Mouse (Mus musculus) heart, embryonic 14.5 days (tissue): Measurements from ENCODE around the gene Galnt9. TPM values are rescaled to one million over a fixed set of nuclear protein-coding genes. Genes with fewer than 3 reads are reported as not detected.

Experiments used
- ATAC-seq: fragments of 200-750 bp; cut with Nextera tagmentation; 2 replicates; pipeline ENCODE4 v1.8.0; 2017; ENCODE audit warnings: low read depth, moderate TSS enrichment; ENCODE audit not compliant: insufficient number of reproducible peaks, insufficient read depth, low FRiP score
- H3K27ac ChIP-seq, 2 experiments: fragments of 200-500 bp in 1 of 2; fragments of 300-500 bp in 1 of 2; sonication (generic) in 1 of 2; replicated peaks in 1 of 2; 2 replicates each; pipeline ENCODE4 v1.5.1; 2012 to 2014; ENCODE audit warnings: low read depth in 2 of 2, low read length in 2 of 2, control low read depth in 1 of 2, mild to moderate bottlenecking in 1 of 2, mixed read lengths in 1 of 2; ENCODE audit not compliant: control insufficient read depth in 1 of 2, insufficient read depth in 1 of 2
- H3K27me3 ChIP-seq: fragments of 300-500 bp; sonication (generic); 2 replicates; pipeline ENCODE4 v1.6.1; 2014; ENCODE audit warnings: mild to moderate bottlenecking, low read length, control low read depth; ENCODE audit not compliant: control insufficient read depth, insufficient read depth
- H3K36me3 ChIP-seq: fragments of 300-500 bp; sonication (generic); 2 replicates; pipeline ENCODE4 v1.6.1; 2014; ENCODE audit warnings: mild to moderate bottlenecking, control low read depth, low read length, mixed read lengths; ENCODE audit not compliant: control insufficient read depth, insufficient read depth
- H3K4me1 ChIP-seq, 2 experiments: fragments of 200-500 bp in 1 of 2; fragments of 300-500 bp in 1 of 2; sonication (generic) in 1 of 2; 2 replicates each; pipeline ENCODE4 v1.6.1; 2012 to 2014; ENCODE audit warnings: low read length in 2 of 2, control low read depth in 1 of 2, mixed read lengths in 1 of 2; ENCODE audit not compliant: control insufficient read depth in 2 of 2, insufficient read depth in 2 of 2
- H3K4me2 ChIP-seq: fragments of 300-500 bp; sonication (generic); 2 replicates; pipeline ENCODE4 v1.6.1; 2014; ENCODE audit warnings: mild to moderate bottlenecking, low read length
- H3K4me3 ChIP-seq, 2 experiments: fragments of 200-500 bp in 1 of 2; fragments of 300-500 bp in 1 of 2; sonication (generic) in 1 of 2; 2 replicates each; pipeline ENCODE4 v1.5.1; 2012 to 2014; ENCODE audit warnings: low read length in 2 of 2, mild to moderate bottlenecking in 2 of 2, control low read depth in 1 of 2, low read depth in 1 of 2, moderate library complexity in 1 of 2; ENCODE audit not compliant: control insufficient read depth in 1 of 2, insufficient read depth in 1 of 2
- H3K9ac ChIP-seq: fragments of 300-500 bp; sonication (generic); 2 replicates; pipeline ENCODE4 v1.6.1; 2014; ENCODE audit warnings: mild to moderate bottlenecking, low read length
- H3K9me3 ChIP-seq: fragments of 300-500 bp; sonication (generic); 2 replicates; pipeline ENCODE4 v1.6.1; 2016; ENCODE audit warnings: low read length, control low read depth; ENCODE audit not compliant: control insufficient read depth
- WGBS: fragments of 180-500 bp; shearing (Covaris S2); extraction: QIAGEN DNeasy Blood & Tissue Kit; methylation state at CpG from one replicate; pipeline ENCODE4 v1.1.7; 2014; 5-methylcytosine and 5-hydroxymethylcytosine counted together
- polyA plus RNA-seq: library from polyadenylated mRNA; unstranded; fragments of >200 nt; fragmentation: Nextera tagmentation; extraction: Ambion mirVana; gene quantifications from 2 replicates; pipeline ENCODE4 v1.2.1, GENCODE M21; 2014

Gene Galnt9
- polyA plus RNA-seq, 1 experiment from 2014 or later, result 0.18 TPM

DNA sequence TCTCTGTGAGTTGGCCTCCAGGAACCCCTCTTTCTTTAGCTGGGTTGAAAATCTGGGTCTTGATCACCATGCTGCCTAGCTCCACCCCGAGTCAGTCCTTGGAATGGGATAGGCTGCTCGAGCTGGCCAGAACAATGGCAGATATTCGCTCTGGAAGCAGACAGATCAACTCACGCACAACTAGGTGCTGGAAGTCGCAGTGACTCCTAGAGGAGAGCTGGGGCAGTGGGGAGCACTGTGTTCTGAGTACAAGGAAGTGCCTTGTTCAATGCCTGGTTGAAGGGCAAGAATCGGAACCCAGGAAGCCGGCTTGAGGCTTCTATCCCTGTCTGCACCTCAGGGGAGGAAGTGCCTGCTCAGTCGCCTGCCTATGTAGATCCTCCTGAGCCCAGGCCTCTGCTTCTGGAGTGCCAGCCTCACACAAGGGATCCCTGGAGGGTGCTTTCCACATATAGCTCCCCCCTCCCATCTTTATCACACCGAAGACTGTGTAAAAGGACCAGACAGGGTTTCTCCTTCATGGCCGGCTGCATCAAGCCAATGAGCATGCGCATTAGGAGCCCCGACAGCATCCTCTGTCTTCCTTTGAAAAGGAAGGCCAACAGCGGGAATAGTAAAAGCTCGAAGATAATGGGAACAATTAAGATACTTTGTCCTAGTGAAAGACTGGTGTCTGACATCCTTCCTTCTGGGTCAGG, 25.9 kb upstream of the Galnt9 start:
- no peak overlapping the region for H3K4me2 ChIP-seq
- H3K9me3 ChIP-seq, result no peaks in the 10 kb centered on the region
- H3K36me3 ChIP-seq, result no peaks in the 10 kb centered on the region
- WGBS, result 41% methylated on average over 14 of the region's 14 CpGs
- no peaks in the 10 kb centered on the region for H3K4me1 ChIP-seq
- H3K27ac ChIP-seq, result no peak overlapping the region
- peaks cover 19% of the 10 kb centered on the region for H3K27me3 ChIP-seq
- H3K4me3 ChIP-seq, result no peak overlapping the region
- no peak for ATAC-seq
- no peak overlapping the region for H3K9ac ChIP-seq

DNA sequence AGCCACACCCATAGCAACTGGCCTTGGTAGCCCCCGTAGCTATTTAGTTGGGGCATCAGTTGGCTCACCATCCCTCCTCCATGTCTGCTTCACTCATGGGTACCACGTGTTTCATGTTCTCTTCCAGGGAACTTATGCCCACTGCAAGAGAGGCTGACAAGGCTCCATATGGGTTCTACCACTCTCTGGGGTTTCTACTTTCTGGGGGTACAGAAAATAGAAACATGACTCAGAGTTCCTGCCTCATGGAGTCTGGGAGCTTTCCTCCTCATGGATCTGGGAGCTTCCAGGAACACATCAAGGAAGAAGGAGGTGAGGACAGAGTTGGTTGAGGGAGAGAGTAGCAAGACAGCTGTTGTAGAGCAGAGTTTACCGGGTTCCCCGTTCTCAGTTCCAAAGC, 23.2 kb upstream of the Galnt9 start:
- no peak overlapping the region for H3K9ac ChIP-seq
- H3K9me3 ChIP-seq, result no peaks in the 10 kb centered on the region
- H3K4me1 ChIP-seq, result no peaks in the 10 kb centered on the region
- no peak overlapping the region for H3K27ac ChIP-seq
- WGBS, result 70% methylated on average over 4 of the region's 4 CpGs
- H3K27me3 ChIP-seq, result peaks cover 9% of the 10 kb centered on the region
- H3K4me3 ChIP-seq, result no peak overlapping the region
- H3K4me2 ChIP-seq, result no peak overlapping the region
- no peaks in the 10 kb centered on the region for H3K36me3 ChIP-seq
- no peak for ATAC-seq

DNA sequence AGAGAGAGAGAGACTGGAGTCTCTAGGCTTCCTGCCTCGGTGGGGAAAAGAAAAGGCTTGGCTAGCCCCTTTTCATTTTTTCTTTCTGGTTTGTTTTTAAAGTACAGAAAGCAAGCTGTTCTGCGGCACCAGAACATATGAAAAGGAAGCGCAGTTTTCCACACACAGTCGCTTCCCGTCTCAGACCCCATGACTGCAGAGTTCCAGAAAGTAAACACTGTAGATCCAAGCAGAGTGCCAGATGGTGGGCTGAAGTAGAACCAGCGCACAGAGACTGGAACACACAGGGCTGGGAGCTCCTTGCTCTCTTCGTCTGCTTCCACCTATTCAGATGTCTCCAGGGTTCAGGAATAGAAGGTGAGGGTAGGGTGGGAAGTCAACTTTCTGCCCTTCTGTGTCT, 22.3 kb upstream of the Galnt9 start:
- no peak overlapping the region for H3K4me2 ChIP-seq
- no peak overlapping the region for H3K4me3 ChIP-seq
- no peak for ATAC-seq
- no peak overlapping the region for H3K9ac ChIP-seq
- no peaks in the 10 kb centered on the region for H3K4me1 ChIP-seq
- H3K36me3 ChIP-seq, result no peaks in the 10 kb centered on the region
- H3K9me3 ChIP-seq, result no peaks in the 10 kb centered on the region
- peaks cover 9% of the 10 kb centered on the region for H3K27me3 ChIP-seq
- WGBS, result 49% methylated on average over 7 of the region's 7 CpGs
- H3K27ac ChIP-seq, result no peak overlapping the region

DNA sequence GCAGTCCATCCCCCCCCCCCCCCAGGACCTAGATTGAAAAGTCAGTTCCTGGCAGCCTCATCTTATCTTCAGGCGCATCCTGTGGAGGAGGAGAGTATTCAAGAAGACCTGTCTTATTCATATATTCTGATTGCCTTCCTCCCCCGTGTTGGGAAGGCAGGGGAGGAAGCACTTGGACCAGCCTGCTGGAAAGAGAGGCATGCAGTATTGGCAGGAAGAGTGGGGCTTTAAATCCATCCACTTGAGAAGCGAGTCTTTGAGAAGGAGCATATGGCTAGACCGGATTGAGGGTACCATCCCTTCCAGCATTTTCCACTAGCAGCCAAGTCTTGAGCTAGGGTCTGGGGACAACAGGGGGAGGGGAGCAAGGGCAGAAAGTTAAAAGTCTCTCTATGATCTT, 20.9 kb upstream of the Galnt9 start:
- WGBS, result 46% methylated on average over 4 of the region's 4 CpGs
- Histone ChIP-seq H3K27me3 (peaks cover 2% of the 10 kb centered on the region), H3K27ac (no peak overlapping the region), H3K4me2 (no peak overlapping the region), H3K4me1 (no peaks in the 10 kb centered on the region), H3K9me3 (no peaks in the 10 kb centered on the region), H3K9ac (no peak overlapping the region), H3K36me3 (no peaks in the 10 kb centered on the region), H3K4me3 (no peak overlapping the region)
- ATAC-seq, result no peak

DNA sequence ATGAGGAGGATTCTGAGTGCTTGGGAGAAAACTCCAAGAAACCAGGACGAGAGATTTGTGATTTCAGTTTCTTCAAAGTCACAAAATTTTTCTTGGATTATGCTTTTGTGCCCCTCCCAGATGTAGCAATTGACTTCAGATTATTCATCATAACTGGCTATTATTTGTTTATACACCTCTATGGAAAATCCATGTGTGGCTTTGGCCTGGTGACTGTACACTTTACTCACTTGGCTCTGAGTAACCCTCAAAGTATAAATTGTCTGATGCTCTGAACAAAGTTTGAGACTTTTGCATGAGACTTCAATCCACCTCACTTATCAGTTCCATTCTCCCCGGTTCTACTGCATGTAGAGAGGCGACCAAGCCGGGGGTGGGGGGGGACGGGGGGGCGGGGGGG, 18.5 kb upstream of the Galnt9 start:
- 68% methylated on average over 6 of the region's 6 CpGs for WGBS
- ATAC-seq, result no peak
- H3K9ac ChIP-seq, result no peak overlapping the region

DNA sequence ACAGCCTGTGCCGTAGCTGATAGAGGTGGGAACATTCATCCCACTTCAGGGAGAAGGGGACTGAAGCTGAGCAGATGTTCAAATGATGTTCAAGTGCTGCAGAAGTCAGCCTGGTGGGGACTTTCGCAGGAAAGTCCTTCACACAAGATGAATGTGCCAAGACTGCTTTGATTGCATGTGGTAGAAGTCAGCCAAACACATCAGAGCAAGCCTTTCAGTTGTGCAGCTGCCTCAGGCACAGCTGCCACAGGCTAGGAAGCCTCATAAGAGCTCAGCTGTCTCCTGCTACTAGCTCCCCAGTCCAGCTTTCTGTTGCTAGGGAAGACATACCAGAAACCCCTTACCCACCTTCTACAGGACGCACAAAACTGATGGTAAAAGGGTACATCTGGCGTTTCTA, 17.6 kb upstream of the Galnt9 start:
- no peak overlapping the region for H3K27ac ChIP-seq
- H3K9me3 ChIP-seq, result no peaks in the 10 kb centered on the region
- H3K4me3 ChIP-seq, result no peak overlapping the region
- WGBS, result 73% methylated on average over 4 of the region's 4 CpGs
- no peak overlapping the region for H3K9ac ChIP-seq
- no peak for ATAC-seq
- H3K4me1 ChIP-seq, result no peaks in the 10 kb centered on the region
- H3K36me3 ChIP-seq, result no peaks in the 10 kb centered on the region
- no peaks in the 10 kb centered on the region for H3K27me3 ChIP-seq
- no peak overlapping the region for H3K4me2 ChIP-seq

More for the DNA sequence above, 18.5 kb upstream of the Galnt9 start:
- H3K9me3 ChIP-seq, result no peaks in the 10 kb centered on the region
- no peak overlapping the region for H3K4me3 ChIP-seq
- H3K4me1 ChIP-seq, result no peaks in the 10 kb centered on the region
- H3K4me2 ChIP-seq, result no peak overlapping the region
- no peaks in the 10 kb centered on the region for H3K27me3 ChIP-seq
- H3K36me3 ChIP-seq, result no peaks in the 10 kb centered on the region
- no peak overlapping the region for H3K27ac ChIP-seq

DNA sequence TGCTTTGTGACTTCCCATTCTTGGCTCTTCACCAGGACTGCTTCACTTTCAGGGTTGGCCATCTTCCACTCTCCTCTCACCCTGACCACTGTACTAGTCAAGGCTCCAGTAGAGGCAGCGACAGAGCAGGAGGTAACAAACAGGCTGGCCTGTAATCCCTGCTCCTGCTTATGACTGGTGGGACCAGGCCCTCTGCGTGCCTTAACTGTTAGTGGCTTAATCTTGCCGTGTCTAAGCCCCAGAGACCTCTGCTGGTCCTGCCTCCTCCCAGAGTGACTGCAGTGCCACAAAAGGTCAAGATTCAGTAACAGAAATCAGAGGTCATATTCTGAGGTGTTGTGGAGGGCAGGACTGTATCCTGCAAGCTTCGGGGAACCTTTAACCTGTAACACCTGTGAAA, 13.1 kb upstream of the Galnt9 start:
- Histone ChIP-seq H3K4me3 (no peak overlapping the region), H3K9me3 (no peaks in the 10 kb centered on the region; the same call in 1 of the 2 replicates), H3K4me1 (no peaks in the 10 kb centered on the region), H3K9ac (no peak overlapping the region), H3K27me3 (no peaks in the 10 kb centered on the region), H3K27ac (no peak overlapping the region), H3K4me2 (no peak overlapping the region), H3K36me3 (no peaks in the 10 kb centered on the region)
- ATAC-seq, result no peak
- WGBS, result 53% methylated on average over 4 of the region's 4 CpGs

DNA sequence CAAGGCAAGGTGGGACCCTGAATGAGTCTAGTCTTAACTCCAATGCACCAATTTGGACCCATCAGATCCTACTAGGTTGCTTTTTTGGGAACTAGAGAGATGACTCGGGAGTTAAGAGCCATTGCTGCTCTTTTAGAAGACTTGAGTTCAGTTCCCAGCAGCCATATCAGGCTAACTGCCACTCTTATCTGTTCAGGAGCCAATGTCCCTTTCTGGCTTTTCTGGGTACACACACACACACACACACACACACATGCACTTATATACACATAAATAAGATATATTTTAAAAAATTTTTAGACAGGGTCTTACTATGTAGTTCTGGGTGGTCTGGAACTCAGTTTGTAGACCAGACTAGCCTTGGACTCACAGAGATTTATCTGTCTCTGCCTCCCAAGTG, 9.8 kb upstream of the Galnt9 start:
- Histone ChIP-seq H3K4me1 (no peaks in the 10 kb centered on the region), H3K4me2 (no peak overlapping the region), H3K9me3 (no peaks in the 10 kb centered on the region; the same call in 1 of the 2 replicates), H3K27ac (no peak overlapping the region), H3K27me3 (no peaks in the 10 kb centered on the region; the same call in 1 of the 2 replicates), H3K36me3 (no peaks in the 10 kb centered on the region), H3K9ac (no peak overlapping the region), H3K4me3 (no peak overlapping the region)
- no peak for ATAC-seq
- WGBS, result 65% methylated on average over 1 of the region's 1 CpGs
